In the genomic region with DNA sequence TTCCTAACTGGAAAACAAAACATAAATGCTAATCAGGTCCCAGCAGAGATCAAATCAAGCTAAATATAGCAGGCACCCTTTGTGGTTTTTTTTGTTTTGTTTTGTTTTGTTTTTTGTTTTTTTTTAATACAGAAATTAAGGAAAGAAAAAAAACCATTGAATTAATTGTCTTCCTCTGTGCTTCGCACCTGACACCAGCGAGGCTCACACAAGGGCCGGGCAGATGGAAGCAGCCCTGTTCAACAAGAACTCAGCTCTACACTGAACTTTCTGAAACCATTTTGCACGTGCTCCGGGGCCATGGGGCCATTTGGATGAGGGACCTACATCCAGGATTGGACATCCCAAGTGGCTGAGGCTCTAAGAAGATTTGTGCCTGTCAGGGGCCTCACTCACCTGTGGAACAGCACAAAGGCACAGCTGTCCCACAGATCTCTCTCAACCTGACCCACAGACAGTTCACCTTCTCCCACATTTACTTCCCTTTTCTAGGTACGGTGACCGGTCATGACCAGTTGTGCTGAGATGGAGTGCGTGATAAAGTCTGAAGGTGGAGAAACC, we compare ENCODE assay signal across 21 mouse cellular contexts.
A peak's percentile ranks its signal among the peaks of the same experiment; 100 is the strongest.
DNase-seq lines count a peak whose midpoint lies in the region; ATAC-seq and TF ChIP-seq lines count a peak whose summit lies in the region.
"Had no signal": no experiment of that assay in that cellular context is flagged by ENCODE, and none has a peak within 500 bp of the region (broad histone marks: within the 10 kb centered on the region; RNA-seq: fewer than 3 reads in every experiment).

No protein-coding gene starts in this region.

- no peaks in the 10 kb centered on the region for H3K9me3 ChIP-seq in forebrain, embryonic 16.5 days (ENCODE audit: control insufficient read depth, low read length)
- H3K9me3 ChIP-seq: embryonic facial prominence, embryonic 13.5 days; hindbrain, embryonic 15.5 days; limb, embryonic 15.5 days; liver, embryonic 15.5 days; stomach, embryonic 15.5 days had no signal

- no peak overlapping the region for H3K4me3 ChIP-seq in layer of hippocampus, adult 2 months
- no peak overlapping the region for H3K4me3 ChIP-seq in forebrain, embryonic 16.5 days (replicated peaks; ENCODE audit: low read length)
- H3K4me3 ChIP-seq: embryonic facial prominence, embryonic 13.5 days; erythroblast, embryonic 14.5 days; hindbrain, embryonic 15.5 days; limb, embryonic 15.5 days; liver, embryonic 15.5 days; stomach, embryonic 15.5 days had no signal

- H3K36me3 ChIP-seq in forebrain, embryonic 16.5 days (ENCODE audit: control insufficient read depth, insufficient read depth) = no peaks in the 10 kb centered on the region
- H3K36me3 ChIP-seq: embryonic facial prominence, embryonic 13.5 days; hindbrain, embryonic 15.5 days; limb, embryonic 15.5 days; liver, embryonic 15.5 days; stomach, embryonic 15.5 days had no signal

- TF ChIP-seq POLR2A in brain, embryonic 14.5 days (IDR thresholded peaks at IDR 0.05; ENCODE audit: borderline replicate concordance, extremely low read depth, insufficient read depth, insufficient read length, poor library complexity, severe bottlenecking) = no peak

- H3K27ac ChIP-seq in layer of hippocampus, adult 2 months = peak overlapping the region; percentile 8; the same call in 1 of the 2 replicates
- peak overlapping the region; percentile 39 for H3K27ac ChIP-seq in forebrain, embryonic 16.5 days (ENCODE audit: low read length)
- H3K27ac ChIP-seq: embryonic facial prominence, embryonic 13.5 days; hindbrain, embryonic 15.5 days; kidney, postnatal 0 days; limb, embryonic 15.5 days; liver, embryonic 15.5 days; stomach, embryonic 15.5 days had no signal

- H3K27me3 ChIP-seq in forebrain, embryonic 16.5 days (replicated peaks; ENCODE audit: control insufficient read depth, insufficient read depth, low read length) = no peaks in the 10 kb centered on the region
- H3K27me3 ChIP-seq: embryonic facial prominence, embryonic 13.5 days; limb, embryonic 15.5 days; liver, embryonic 15.5 days had no signal

- DNase-seq in embryo, embryonic 10 days (ENCODE audit: low spot score) = peak; percentile 22
- DNase-seq in embryo, embryonic 10.5 days (ENCODE audit: low spot score) = no peak
- no peak for DNase-seq in layer of hippocampus, adult 2 months (ENCODE audit: low spot score in 2 of 2)
- no peak for DNase-seq in layer of hippocampus, postnatal 25 days (ENCODE audit: extremely low spot score in 1 of 2, low spot score in 1 of 2)
- peak; percentile 82 for DNase-seq in brain, embryonic 14.5 days (ENCODE audit: low read depth)
- no peak for DNase-seq in liver
- DNase-seq: adrenal gland, postnatal 25 days; cerebellum, adult 9-10 months; heart, adult 18-20 months; kidney, adult 2 months; lung, postnatal 4 days; right cerebral cortex, postnatal 4 days; thymus, postnatal 25 days had no signal

- H3K4me1 ChIP-seq in forebrain, embryonic 16.5 days (replicated peaks; ENCODE audit: control insufficient read depth, insufficient read depth, low read length) = peaks cover 18% of the 10 kb centered on the region
- H3K4me1 ChIP-seq: limb, embryonic 15.5 days; liver, embryonic 15.5 days; stomach, embryonic 15.5 days had no signal

- peak; percentile 36; the same call in 1 of the 2 replicates for ATAC-seq in forebrain, embryonic 16.5 days

- no peak overlapping the region for H3K4me2 ChIP-seq in forebrain, embryonic 16.5 days (ENCODE audit: low read length)
- H3K4me2 ChIP-seq: embryonic facial prominence, embryonic 13.5 days; hindbrain, embryonic 15.5 days; limb, embryonic 15.5 days; liver, embryonic 15.5 days; stomach, embryonic 15.5 days had no signal

- H3K9ac ChIP-seq in forebrain, embryonic 16.5 days (replicated peaks; ENCODE audit: low read depth, low read length) = no peak overlapping the region
- H3K9ac ChIP-seq: embryonic facial prominence, embryonic 13.5 days; hindbrain, embryonic 15.5 days; limb, embryonic 15.5 days; liver, embryonic 15.5 days; stomach, embryonic 15.5 days had no signal

- 29% methylated on average over 8 of the region's 8 CpGs for WGBS in forebrain, embryonic 16.5 days

- no peak for TF ChIP-seq CTCF in layer of hippocampus, adult 2 months (conservative IDR thresholded peaks at IDR 0.05)
- TF ChIP-seq CTCF in brain, embryonic 14.5 days (IDR thresholded peaks at IDR 0.05; ENCODE audit: borderline replicate concordance, extremely low read depth, insufficient read depth, insufficient read length) = no peak

Comparison
In these comparisons a context has a peak if more than half of its experiments do, and no peak if none do; other contexts are left out.
1. DNase-seq: peak in embryo, embryonic 10 days (single experiment) and brain, embryonic 14.5 days (single experiment); none in embryo, embryonic 10.5 days (single experiment), layer of hippocampus, adult 2 months (0 of 2), layer of hippocampus, postnatal 25 days (0 of 2) and liver (single experiment).